Mouse (Mus musculus) cortical plate, adult 2 months (tissue): ENCODE results near the gene Kcnrg.
A peak's percentile ranks its signal among the peaks of the same experiment; 100 is the strongest.

Experiments used
- CTCF ChIP-seq: fragments of 200-500 bp; IDR thresholded peaks from 2 replicates; pipeline ENCODE4 v1.5.1; 2011; ENCODE audit warnings: mild to moderate bottlenecking, control low read depth, low read length; ENCODE audit not compliant: insufficient read depth; ENCODE audit errors: extremely low read depth
- POLR2A ChIP-seq: fragments of 200-500 bp; IDR thresholded peaks from 2 replicates; pipeline ENCODE4 v1.6.1; 2011; ENCODE audit warnings: mild to moderate bottlenecking, low read length, control low read depth; ENCODE audit not compliant: insufficient read depth; ENCODE audit errors: extremely low read depth

- TF ChIP-seq CTCF (peak; percentile 88), POLR2A (no peak)
Measured at GRCm38 (mm10) chr14:61571366-61571765, 35.9 kb upstream of the Kcnrg start.
